Mouse (Mus musculus) layer of hippocampus, adult 6 months (tissue): Measurements from ENCODE around the gene Olfr1370. TPM values are rescaled to one million over a fixed set of nuclear protein-coding genes. Genes with fewer than 3 reads are reported as not detected.

Experiments used
- long read RNA-seq, 2 experiments: library from polyadenylated mRNA; unstranded; transcript quantifications; one replicate each; pipeline ENCODE4 v2.0.0; 2019 to 2020
- polyA plus RNA-seq: library from polyadenylated mRNA; unstranded; fragments of <200 nt; fragmentation: Nextera tagmentation; gene quantifications from 2 replicates; pipeline ENCODE4 v1.2.3, GENCODE M21; 2021

The Olfr1370 gene
- not detected in 2 replicates for polyA plus RNA-seq
- long read RNA-seq, experiment 1, result 0 reads
- long read RNA-seq, experiment 2, result 0 reads

GRCm38 (mm10) chr13:21074847-21075246, at the start of gene Olfr1370:
Gene Olfr1370 (minus strand): TSS chr13:21074947.

GRCm38 (mm10) chr13:21111183-21111582, 36.4 kb upstream of the Olfr1370 start, which contains the start of gene Olfr1369-ps1:
Gene Olfr1369-ps1 (plus strand): TSS chr13:21111483.

Other genes with a start within 250 kb of the Olfr1370 start
- gene Olfr1369-ps1, start 36.5 kb upstream of the Olfr1370 start, polyA plus RNA-seq, result 0.06 TPM in 1 of 2 replicates, not detected in the other
- gene Olfr263, start 54.7 kb upstream of the Olfr1370 start, polyA plus RNA-seq, result not detected in 2 replicates
- not detected in 2 replicates for gene Olfr1368, start 70.9 kb upstream of the Olfr1370 start, polyA plus RNA-seq
- gene Trim27, start 104.5 kb upstream of the Olfr1370 start, polyA plus RNA-seq, result 36.6 and 42.5 TPM in 2 replicates
- not detected in 2 replicates for gene Gpx5, start 217.8 kb upstream of the Olfr1370 start, polyA plus RNA-seq
- gene Gpx6, start 237.2 kb upstream of the Olfr1370 start, polyA plus RNA-seq, result not detected in 2 replicates